Mouse (Mus musculus): ENCODE results near the gene Mettl24.

GRCm38 (mm10) chr10:40792115-40792514, 109.0 kb downstream of the Mettl24 start:
- TF ChIP-seq CTCF (IDR thresholded peaks at IDR 0.05; ENCODE audit: low read depth) (no peak), EP300 (optimal IDR thresholded peaks at IDR 0.05) (no peak)
